Mouse (Mus musculus): ENCODE data around the gene Ddx54.

DNA sequence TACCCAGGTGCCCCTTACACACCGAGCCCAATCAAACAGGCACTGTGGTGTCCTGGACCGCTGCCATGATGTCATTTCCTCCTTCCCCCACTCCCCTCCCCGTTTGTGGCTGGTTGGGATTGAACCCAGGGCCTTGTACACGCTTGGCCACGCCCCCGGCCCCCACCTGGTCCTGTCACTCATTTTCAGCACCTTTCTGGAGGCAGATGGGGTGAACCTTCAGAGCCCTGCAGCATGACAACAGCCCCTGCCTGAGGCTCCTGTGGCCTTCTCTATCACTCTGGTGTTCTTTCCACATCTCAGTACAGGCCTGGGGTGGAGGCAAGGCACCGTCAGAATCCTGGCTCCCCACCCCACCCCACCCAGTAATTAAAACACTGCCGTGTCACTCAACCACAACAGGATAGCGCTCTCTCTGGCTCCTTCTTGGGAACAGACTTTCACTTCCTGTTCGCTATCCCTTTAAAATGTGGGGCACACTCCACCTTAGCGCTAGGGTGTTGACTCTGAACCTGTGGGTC lies 35.7 kb upstream of the Ddx54 start:
- TF ChIP-seq CTCF (IDR thresholded peaks at IDR 0.05; ENCODE audit: low read depth): no peak
- no peak for TF ChIP-seq EP300 (IDR thresholded peaks at IDR 0.05; ENCODE audit: low read depth)
